Mouse (Mus musculus): ENCODE measurements around the gene Cd2bp2.

Cd2bp2 gene

DNA sequence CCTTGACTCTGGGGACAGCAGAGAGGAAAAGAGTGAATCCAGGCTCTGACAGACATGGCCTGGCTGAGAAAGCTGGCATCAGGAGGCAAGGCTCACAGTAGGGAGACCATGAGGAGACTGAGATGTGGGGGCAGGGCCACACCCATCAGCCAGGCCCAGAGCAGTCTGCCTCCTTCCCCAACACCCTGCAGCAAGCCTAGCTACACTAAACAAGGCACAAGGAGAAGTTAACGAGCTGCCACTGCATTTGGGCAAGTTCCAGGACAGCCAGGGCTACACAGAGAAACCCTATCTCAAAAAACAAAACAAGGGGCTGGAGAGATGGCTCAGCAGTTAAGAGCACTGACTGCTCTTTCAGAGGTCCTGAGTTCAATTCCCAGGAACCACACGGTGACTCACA lies 53.6 kb downstream of the Cd2bp2 start:
- DNase-seq (ENCODE audit: low spot score in 2 of 2), result no peak
